Mouse (Mus musculus) mesoderm, embryonic 11.5 days (tissue): ENCODE data around the gene Catsper3.

Experiments
- DNase-seq: peaks from one replicate; pipeline ENCODE4 v3.0.0-alpha.2; 2012; ENCODE audit warnings: low read depth, low spot score

The Catsper3 gene

GRCm38 (mm10) chr13:55826796-55827678 lies 42.7 kb downstream of the Catsper3 start:
- no peak for DNase-seq

DNA sequence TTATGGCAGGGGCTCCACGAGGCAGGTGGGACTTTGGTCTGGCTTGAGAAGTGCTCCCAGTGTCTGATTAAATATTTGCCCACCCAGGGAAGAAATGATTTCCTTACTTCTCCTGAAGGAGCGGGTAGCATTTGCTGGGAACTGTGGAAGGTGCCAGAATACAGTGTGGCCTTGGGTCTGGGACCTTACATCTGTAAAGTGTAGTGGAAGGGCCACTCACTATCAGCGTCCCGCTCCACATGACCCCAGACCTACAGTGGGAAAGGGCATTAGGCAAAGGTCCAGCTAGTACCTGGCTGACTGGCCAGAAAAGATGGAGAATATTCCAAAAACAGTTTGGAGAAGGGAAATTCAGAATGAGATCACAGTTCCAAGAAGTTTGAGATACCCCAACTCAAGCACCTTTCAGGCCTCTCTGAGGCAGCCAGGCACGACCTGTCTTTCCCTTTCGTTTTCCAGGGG lies 43.3 kb downstream of the Catsper3 start:
- no peak for DNase-seq

DNA sequence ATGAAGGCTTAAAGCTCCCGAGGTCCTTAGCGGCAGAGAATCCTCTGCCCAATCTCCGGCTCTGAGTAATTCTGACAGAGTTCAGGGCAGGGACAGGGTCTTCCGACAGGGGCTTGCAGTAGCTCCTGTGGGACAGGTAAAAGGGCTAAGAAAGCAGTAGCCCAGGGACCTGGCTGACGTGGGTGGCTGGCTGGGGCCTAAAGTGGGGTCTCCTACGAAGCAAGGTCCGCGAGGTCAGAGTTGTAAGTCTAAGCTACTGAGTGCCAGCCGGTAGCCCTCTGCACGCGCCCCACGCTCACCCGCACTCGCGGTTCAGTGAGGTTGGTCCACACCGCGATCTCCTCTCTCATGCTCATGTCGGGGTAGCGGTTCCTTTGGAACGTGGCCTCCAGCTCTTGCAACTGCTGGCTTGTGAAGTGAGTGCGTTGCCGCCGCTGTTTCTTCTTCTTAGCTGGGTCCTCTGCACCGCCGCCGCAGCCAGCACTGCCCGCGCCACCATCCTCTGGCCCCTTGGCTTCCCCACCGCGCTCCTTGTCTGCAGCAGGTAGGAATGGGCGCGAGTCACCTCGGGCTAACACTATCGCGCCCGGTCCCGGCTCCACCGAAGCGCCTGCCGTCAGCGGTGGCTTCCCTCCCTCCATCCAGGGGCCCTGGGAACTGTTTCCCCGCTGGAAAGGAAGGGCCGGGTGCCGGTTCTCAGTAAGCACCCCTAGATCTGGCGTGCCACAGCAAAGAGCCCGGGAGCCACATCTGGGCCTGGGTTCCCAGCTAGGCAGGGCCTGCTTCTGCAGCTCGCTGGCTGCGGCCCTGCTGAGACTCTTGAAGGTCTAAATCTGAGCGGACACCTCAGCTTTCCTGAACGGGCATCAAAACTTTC lies 44.0 kb downstream of the Catsper3 start:
- no peak for DNase-seq

DNA sequence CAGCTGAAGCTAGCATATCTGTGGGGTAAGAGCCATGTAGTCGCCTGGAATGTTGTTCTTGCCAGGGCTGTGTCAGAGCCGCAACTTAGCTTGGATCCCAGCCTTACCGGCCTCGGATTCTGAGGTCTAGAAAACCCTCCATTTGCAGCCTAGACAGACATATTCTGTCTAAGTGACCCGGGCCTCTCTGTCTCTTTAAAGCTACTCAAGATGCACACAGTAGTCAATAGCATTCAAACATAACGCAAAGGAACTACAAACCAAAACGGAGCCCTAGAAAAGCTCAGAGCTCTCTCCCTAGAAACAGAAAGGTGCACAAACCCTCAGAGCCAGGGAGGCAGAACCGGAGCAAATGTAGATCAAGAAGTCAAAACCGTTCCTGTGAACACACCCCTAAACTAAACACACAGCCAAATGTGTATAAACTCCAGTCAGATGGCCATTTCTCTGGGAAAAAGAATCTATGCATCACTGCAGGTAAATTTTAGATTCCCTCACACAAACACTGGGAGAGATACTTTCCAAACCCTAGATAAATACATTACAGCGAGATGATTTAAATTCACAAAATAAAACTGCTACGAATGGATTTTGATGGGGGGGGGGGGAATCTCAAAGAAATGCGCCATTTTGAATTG lies 44.8 kb downstream of the Catsper3 start:
- DNase-seq = no peak

DNA sequence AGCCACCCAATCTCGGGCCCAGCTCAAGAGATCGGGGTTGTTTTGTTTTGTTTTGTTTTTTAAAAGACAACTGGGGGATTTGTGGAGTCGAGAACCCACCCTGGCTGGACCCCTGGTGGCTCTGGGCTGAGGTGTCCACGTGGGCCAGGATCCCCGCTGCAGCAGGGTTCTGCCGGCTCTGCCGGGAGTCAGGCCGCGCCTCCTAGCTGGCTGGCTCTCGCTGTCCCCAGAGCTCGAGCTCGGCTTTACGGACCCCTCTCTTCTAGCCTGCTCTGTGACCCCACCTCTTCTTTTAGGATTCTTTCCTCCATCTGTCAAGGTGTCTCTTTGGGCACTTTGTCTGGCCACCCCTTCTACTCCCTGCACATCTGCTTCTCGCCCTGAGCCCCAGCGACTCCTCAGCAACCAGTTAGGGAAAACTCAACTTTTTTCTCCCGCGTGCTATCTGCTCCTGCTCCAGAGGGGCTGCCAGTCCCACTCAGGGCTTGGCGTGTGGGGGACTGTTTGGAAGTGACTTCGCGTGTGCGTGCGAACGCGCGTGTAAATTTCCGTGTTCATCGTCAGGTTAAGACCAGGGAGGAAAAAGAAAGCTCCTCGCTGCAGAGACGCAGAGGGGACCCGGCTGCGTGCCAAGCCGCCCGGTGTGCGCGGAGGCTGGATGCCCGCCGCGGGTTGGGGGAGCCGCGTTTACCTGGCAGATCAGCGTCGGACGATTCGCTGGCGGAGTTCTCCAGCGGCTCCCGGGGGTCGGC lies 45.9 kb downstream of the Catsper3 start:
- DNase-seq = no peak

DNA sequence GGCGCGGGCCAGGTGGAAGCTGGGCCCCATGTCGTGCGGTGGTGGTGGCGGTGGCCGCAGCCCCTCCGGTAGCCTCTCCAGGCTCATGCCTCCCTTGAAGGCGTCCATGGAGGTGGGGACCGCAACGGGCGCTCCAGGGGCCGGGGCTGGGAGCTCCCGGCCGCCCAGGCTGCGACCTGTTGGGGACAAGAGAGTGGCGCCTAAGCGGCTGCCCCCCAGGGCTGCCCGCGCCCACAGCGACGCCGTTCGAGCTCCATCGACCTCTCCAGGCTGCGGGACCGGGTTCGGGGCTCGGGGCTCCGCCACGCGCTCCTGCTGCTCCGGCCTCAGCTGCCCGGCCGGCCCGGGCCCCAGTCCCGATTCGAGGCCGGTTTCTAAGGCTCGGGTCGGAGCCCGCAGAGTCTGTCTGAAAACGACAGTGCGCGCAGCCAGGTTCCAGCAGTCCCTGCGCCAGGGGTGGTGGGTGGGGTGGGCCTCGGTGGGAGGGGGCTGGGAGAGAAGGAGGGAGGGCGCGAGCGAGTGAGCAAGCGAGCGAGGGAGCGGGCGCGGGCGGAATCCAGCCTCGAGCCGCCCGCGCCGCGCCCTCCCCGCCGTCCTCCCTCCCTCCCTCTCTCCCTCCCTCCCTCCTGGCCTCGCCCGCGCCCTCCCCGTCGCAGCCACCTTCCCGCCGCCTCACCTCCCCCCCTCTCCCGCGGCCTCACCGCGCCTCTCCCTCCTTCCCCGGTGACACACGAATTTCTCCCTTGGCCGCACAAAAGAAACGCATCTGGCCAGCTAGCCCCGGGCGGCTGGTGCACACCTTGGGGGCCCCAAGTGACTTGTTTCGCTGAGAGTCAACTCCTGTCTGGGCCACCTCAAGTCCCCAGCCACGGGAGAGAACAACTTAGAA lies 46.7 kb downstream of the Catsper3 start:
- no peak for DNase-seq

- no peak for DNase-seq
These were observed 47.4 kb downstream of the Catsper3 start for GRCm38 (mm10) chr13:55831722-55832160.

- no peak for DNase-seq
These were observed 48.2 kb downstream of the Catsper3 start for GRCm38 (mm10) chr13:55832602-55833001.

GRCm38 (mm10) chr13:55833921-55834320 lies 49.6 kb downstream of the Catsper3 start:
- DNase-seq = no peak

DNA sequence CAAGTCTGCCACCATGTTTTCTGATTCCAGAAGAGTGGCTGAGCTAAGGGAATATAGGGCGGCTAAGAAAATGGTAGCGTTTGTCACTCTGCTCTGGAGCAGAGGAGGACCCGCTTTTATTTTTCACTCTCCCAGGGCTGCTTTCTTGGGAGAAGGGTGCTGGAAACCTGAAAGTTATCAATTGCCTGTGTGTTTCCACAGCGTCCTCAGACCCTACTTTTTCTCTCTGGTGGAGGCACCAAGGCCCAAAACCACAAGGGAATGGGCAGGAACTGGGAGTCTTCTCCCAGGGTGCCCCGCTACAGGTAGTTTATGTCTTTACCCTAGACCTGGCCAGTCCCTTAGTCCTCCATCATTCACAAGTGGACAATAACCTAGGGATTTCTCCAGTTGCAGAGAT lies 50.3 kb downstream of the Catsper3 start:
- DNase-seq = no peak

- DNase-seq = no peak
These were observed 51.3 kb downstream of the Catsper3 start for GRCm38 (mm10) chr13:55835548-55836097.

- DNase-seq = no peak
These were observed 51.8 kb downstream of the Catsper3 start, which contains the start of gene Pitx1 for GRCm38 (mm10) chr13:55836142-55836625. Gene Pitx1 (minus strand): TSS chr13:55836192.

- DNase-seq = no peak
These were observed 52.7 kb downstream of the Catsper3 start for GRCm38 (mm10) chr13:55836786-55837780.

DNA sequence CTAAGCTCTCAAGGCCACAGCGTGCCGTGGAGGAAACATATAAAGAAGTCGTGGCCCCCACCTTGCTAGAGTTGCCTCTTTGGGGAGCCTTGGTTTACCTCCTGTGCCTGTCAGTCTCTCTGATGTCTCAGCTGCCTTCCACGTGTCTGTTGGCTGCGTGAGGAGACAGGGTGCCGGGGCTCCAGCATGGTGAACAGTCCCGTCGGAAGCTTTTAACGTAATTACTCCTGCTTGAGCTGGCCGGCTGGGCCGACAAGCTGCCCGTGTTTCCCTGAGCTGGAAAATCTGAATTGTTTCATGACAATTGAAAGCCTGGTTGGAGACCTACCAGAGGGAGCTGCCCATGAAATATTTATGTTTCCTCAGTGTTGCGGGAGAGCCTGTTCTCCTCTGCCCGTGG lies 55.9 kb downstream of the Catsper3 start:
- DNase-seq = no peak

DNA sequence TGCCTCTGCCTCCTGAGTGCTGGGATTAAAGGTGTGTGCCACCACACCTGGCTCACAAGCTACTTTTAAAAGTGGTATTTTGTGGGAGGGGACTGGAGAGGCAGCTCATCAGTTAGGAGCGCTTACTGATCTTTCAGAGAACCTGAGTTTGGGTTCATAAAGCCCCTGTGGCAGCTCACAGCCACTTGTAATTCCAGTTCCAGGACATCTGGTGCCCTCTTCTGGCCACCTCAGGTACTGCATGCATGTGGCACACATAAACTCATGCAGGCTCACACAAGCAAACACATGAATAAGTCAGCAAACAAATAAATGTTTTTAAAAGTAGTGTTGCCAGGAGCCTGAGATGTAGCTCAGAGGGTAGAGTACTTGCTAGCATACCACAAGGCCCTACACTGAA lies 59.3 kb downstream of the Catsper3 start:
- DNase-seq = no peak

- DNase-seq = no peak
These were observed 63.4 kb downstream of the Catsper3 start for GRCm38 (mm10) chr13:55847805-55848204.

DNA sequence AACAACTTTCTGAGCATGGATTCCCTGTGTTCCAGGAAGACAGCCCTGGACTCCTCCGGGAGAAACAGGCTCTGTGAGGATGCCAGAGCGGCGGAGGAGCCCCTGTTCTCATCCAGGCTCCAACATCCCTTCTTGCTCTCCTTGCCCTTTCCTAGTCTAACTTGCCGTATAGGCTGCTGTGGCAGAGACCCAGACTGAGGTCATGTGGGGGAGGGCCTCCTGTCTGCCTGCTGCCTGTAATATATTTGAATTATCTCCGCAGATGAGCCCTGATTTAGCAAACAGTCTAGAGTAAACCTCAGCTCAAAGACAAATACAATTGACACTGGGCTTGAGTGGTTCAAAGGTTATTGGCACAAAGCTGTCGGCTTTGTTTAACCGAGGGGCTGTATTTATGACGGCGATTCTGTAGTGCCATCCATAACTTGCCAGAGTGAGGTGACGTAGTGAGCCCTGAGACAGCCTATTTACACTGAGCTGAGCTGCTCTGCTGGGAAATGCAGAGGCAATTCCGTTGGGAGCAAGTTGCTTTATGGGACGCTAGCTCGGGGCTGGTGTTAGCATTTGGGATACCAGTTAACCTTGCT lies 64.3 kb downstream of the Catsper3 start:
- DNase-seq = no peak

- DNase-seq = no peak
These were observed 66.4 kb downstream of the Catsper3 start for GRCm38 (mm10) chr13:55850726-55851125.
